Mouse (Mus musculus): ENCODE measurements around the gene Kif5c. TPM values are rescaled to one million over a fixed set of nuclear protein-coding genes. Genes with fewer than 3 reads are reported as not detected.

Gene Kif5c
- under 1 TPM; 0.24 to 0.41 TPM for total RNA-seq (2021)
- long read RNA-seq, experiment 1: 0 reads
- long read RNA-seq, experiment 2, partial matches to known transcripts: 0 of 2 reads
- long read RNA-seq, experiment 2, other reads (novel, unspliced or antisense): 2 of 2 reads

DNA sequence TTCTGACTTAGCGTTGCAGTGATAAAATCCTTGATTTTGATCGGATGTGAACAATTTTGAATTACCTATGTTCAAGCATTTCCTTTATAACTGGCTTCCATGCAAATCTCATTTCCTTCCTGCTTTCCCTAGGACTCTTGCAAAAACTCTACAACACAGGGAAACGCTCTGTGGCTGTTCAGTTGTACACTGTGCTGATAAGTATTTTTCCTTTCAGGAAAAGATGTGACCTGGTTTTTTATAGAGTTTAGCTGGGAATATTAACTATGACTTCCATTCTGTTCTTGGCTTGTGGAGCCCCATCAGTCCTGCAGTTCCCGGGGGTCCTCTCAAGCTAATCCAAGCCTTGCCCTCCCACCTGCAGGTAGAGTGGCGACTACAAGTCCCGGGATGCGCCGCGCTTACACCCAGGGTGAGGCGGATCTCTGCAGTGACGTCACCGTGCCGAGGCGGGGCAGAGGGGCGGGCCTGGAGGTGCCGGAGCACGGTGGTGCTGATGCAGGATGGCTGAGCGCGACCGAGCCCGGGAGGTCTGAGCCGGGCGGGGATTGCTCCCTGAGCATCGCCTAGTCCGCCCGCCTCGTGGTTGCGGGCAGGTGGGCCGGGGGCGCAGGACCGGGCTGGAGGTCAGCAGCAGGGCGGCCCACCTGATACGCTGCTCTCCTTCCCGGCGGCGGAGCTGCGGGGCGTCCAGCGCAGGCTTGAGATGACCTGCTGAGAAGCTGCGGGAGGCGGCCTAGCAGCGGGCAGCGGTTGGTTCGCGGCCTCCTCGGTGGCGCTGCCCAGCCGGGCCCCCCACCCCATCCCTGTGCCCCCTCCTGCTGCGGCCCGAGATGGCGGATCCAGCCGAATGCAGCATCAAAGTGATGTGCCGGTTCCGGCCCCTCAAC, at the start of gene Kif5c:
Gene Kif5c (plus strand): TSS at position 470 of the 890 bp plus-strand sequence.
- peak; percentile 69 for DNase-seq

DNA sequence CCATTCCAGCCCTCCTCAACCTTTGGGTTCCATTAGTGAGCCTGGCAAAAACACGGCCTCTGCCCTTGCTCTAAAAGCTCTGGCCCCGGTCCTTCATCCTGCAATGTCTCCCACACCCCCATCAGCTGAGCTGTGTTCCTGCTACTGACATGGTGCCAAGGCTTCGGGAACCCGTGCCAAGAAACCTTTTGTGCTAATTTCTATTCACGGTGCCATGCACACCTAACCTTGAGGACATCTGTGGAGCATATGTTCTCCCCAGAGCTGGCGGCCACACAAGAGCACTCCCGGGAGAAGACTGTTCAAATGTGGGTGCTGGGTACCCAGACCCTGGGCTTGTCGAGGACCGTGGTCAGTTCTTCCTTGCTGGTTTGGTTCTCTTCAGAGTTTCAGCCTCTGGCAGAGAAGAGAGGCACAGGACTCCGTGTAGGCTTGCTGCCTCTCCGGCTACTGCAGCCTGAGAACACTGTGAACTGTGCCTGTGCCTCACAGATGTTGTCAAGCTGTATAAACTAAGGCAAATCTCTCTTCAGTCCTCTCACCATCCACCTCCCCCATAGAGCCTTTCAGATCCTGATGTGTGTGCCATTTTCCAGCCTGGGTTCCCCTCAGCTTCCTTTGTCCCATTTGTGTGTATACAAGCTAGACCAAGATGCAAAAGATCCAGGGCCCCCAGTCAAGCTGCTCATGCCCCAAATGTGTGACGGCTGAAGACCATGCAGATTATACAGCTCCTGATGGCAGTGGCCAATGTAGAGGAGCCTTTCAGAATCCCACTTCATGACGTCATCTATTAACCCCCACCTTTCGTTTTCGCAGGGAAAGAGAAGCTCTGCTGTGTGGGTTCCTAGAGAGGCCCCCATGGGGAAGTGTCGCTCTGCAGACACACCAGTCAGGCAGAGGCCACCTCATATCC, 49.0 kb upstream of the Kif5c start:
- no peak for DNase-seq

DNA sequence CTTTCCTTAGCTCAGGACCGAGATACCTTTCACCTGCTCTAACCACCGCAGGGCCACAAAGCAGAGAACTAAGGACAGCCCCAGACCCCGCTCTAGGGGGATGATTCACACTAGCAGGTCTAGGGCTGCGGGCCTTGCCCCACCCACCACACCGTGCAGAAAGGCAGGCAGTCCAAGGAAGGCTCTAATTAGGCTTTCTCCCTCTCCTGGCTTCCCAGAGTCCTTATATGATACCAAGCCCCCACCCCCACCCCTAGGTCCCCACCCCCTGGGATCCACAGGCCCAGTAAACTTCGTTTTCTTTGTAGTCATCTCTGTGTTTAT, 48.4 kb upstream of the Kif5c start:
- no peak for DNase-seq

DNA sequence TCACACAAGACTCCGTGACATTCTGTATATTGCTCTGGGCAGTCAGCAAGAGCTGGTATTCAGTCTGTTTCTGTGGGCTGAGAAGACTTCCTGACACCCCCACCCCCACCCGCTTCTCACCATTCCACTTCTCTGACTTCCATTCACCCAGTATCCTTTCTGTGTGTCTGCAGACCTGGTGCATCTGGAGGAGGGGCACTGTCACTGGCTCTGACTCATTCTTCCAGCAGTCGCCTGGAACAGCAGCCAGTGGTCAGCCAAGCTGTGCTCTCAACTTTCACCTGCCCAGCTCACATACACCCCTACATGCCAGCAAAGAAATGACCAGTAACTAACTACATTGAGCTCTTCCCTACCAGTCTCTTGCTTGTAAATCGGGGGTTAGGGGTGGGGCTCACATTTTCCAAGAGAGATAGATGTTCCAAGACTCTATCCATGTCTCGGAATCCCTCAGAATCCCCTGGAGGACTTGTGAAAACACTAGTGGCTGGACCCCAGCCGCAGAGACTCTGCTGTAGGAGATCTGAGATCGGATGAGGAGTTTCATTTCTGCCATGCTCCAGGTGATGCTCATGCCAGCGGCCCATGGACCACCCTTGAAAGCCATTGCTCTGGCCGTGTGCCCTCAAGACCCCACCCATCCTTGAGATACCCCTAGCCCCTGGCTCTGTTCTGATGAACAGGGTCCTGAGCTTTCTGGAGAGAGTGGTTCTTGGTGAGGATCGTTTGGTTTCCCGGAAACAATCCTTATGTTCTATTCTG, 47.8 kb upstream of the Kif5c start:
- no peak for DNase-seq

DNA sequence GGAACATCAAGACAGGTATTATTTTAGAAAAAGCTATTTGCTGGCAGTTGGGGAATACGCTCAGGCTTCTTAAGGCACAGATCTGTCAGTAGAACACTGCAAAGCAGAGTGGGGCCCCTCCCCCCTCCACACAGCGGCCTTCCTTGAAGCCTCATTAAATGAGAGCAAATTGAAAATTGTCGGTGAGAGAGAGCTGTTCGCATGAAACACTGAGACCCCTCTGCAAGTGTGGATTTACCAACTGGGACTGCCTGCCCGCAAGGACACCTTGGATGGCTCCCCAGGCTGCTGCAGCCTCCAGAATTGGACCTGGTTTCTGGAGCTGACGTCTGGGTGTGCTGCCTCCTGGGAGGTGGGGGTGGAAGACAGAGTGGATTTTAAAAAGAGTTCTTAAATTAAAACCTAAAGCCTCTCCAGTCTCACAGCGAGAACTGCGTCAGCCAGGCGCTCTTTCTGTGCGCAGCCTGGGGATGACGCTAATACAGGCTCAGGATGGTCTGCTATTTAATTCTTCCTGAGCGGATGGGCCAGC, 46.9 kb upstream of the Kif5c start:
- no peak for DNase-seq

DNA sequence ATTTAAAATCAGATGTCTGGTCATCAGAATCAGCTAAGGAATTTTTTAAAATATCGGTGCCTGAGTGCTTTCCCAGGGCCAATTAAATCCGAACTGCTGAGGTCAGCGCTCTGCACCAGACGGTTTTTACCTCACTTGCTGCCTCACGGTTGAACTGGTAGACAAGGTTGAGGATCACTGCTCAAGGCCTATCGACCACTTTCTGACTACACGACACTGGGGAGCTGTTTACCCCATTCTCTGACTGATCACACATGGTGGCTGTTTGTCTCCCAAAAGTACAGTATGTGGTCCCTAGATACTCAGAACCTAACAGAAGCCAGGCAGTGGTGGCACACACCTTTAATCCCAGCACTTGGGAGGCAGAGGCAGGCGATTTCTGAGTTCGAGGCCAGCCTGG, 46.4 kb upstream of the Kif5c start:
- no peak for DNase-seq

DNA sequence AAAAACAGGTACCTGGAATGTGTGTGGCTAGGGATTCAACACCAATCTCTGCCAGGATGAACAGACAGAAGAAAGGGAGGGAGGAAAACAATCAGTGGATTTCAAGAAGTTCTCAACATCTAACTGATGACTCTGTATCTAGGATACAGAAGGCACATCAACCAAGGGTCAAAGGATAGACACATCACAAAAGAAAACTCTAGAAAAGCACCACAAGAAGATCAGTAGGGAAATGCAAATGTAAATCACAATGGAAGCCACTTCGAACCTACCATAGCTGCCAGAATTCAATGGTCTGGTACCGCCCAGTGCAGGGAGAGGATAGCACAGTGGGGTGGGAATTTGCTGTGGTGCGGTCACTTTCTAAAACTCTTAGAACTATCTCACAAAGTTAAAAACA, 45.8 kb upstream of the Kif5c start:
- DNase-seq: no peak

DNA sequence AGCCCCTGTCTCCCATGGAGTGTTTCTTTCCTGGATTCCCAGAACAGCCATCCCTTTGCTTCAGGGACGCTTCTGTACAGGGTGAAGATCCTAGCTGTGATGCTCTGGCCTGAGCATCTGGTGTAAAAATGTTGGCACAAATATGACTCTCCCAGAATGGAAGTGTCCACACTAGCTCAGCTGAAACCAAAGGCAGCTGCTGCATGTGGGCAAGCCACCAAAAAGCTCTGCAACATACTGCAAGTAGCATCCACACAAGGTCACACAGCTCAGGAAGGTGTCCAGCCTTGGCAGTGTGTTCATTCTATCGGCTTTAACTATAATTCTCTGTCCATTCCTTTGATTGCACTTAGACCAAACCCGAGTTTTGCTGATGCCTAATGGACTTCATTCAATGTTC, 38.5 kb upstream of the Kif5c start:
- DNase-seq: no peak

DNA sequence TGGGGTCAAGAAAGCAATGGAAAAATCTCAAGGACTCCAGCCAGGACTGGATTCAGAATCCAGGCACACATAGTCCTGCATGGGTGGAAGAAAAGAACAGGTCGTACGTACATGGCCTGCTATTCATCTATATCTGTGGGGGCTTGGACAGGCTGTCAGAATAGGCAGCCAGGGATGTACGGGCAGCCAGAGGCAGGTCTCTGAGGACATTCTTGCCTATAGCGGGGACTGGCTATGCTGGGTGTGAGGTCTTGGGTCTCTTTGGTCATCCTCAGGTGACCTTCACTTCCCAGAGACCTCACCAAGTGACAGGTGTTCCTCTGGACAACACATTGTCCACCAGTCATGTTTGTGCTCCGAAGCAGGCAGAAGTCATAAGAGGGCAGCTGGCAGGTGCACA, 36.6 kb upstream of the Kif5c start:
- no peak for DNase-seq

DNA sequence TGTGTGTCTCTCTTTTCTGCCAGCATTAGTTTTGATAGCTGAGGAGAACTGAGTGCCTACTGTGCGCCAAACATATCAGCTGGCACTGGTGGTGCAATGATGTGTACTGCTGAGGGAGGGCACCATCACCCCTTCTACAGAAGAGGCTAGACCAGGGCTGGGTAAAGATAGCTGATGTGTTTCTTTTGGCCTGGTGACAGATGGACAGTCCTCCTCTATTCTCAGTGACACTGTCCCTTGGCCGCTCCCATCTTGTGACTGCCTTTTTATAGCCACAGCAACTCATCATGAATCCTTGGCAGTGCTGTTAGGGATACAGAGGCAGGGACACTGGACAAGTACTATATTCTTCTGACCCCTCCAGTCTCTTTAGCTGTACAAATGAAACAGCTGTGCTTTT, 35.8 kb upstream of the Kif5c start:
- DNase-seq: no peak

DNA sequence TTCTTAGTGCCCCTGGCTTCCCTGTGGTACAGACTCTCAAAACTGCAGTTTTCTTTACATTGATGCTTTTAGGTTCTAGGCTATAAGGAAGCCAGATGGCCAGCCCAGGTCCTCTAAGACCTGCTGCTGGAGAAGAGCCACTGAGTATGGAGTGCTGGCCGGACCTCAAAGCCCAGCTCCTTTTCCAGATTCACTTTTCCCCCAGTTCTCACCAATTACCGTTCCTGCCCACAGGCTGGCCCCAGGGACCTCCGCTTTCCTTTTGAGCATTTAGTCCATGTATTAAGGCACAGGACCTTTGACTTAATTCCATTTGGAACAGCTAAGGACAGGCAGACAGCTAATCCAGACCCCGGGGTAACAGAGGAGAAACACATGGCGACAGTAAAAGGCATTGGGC, 28.6 kb upstream of the Kif5c start:
- no peak for DNase-seq

DNA sequence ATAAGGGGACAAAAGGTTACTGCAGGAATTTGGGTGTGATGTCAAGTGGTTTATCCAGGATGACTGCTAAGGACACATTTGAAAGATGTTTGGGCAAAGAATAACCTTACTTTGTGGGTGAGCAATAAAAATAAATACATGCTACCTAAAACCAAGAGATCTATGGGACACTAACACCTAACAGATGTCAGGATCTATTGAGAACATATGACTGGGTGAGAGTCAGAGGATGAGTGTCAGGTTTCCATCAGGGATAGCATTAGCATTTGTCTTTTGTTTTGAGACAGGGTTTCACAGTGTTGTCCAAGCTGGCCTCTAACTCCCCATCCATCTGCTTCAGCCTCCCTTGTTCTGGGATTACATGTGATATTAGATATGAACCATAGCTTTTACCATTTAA, 26.2 kb upstream of the Kif5c start:
- DNase-seq: no peak

DNA sequence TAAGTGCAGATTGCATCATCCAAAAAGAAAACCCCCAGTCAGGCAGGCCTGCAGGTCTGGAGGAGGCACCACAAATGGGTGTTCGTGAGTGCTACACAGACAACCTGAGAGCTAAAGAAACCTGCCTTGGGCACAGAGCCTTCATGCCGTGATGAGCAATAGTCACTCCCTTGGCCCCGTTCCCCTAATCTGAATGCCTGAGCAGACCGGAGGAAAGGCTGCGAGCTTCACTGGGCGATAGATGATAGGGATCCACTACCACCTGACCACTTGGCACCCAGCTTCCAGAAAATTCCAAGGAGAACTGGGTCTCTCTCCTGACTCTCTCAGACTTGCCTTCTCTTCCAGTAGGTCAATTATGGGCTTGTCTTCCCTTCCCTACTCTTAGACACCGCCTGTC, 24.2 kb upstream of the Kif5c start:
- DNase-seq: no peak

DNA sequence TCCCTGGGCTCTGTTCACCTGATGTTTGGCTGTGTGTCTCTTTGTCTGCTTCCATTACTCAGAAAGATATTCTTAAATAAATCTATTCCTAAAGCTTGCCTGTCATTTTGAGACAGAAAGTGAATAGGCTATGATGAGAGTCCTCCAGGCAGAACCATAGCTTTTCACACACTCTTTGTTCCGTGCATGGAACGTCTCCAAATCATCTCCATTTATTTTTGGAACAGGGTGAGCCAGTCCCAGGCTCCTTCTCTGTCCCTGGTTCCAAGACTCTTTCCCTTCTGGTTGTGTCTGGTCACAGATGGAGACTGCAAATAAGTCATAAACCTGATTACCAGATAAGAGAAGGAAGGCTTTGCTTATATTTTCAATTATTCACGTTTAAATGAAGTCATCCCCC, 22.8 kb upstream of the Kif5c start:
- no peak for DNase-seq

DNA sequence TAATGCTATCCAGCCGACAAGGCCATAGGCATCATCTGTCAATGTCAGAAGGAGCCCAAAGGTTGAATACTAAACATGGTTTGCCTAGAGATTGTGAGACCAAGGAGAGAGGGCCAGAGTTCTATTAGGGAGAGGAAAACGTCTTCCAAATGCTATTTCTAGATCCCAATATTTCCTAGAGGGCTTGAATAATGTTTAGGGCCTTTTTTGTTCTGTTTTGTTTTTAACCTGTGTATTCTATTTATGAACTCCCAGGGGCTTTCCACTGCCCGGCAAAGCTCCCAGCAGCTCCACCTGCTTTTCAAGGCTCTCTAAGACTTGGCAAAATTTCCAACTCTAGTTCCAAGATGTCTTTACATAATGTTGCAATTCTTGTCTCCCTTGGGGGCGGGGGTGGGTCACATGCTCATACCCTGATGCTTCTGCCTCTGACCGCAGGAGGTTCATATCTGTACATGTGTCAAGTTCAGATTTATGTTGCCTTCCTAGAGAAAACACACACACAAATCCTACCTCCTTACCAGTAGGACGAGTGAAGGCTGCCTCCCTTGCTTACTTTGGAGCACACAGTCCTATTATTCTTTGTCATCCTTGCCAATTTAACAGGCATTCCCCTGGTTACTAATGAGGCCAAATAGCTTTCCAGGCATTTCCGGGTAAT, 18.9 kb upstream of the Kif5c start:
- no peak for DNase-seq

DNA sequence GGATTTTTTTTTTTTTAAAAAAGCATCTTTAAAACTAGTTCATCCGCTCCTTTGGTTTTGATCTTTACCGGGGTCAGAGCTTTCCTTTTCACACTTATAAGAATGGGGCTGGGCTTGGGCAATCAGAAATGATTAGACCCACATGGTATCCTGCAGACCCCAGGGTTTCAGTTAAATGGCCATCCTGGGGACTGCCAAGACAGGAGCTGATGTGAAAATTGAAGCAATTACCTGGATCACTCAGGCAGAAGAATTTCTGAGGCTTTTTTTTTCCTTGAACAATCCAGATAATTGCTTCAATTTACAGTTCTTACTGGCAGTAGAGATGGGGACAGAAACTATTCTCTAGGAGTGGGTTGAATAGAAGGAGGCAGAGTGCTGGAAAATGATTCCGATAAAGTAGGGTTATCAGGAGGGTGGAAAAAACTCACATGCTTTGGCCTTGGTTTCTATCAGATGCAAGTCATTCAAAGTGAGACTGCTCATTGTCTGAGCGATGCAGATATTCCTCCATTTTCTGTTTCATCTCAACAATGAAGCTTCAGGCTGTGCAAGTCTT, 16.2 kb upstream of the Kif5c start:
- DNase-seq: no peak

DNA sequence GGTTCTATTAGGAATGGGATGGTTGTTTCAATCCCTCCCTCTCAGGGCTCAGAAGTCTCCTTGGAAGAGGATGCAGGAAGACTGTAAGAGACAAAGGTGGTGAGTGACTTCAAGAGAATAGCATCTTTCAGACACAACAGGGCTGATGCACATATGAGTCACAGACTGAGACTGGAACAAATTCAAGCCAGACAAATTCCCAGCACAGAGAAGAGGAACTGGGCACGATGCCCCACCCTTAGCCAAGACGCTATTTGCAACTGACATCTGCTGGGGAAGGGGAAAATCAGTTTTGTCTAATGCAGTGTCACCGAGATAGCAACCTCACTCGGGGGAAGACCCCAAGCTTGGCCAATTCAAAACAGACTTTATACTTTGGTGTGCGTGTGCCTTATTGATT, 9.5 kb upstream of the Kif5c start:
- no peak for DNase-seq

DNA sequence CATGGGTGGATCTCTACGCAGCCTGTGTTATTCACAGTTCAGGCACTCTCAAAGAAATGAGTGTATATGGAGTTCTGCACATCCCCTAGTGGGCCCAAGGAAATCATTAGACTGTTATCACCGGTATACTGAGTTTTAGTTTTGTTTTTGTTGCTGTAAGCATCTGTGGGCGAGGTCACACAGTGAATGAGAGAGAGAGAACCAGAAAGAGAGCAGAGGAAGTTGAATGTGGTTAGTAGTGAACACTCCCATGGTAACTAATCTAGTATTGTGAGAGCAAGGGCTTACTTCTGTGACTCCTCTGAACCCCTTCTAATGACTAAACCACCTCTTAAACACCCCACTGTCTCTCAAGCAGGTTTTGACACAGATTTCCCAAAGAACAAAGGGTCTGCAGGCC, 2.3 kb upstream of the Kif5c start:
- no peak for DNase-seq

DNA sequence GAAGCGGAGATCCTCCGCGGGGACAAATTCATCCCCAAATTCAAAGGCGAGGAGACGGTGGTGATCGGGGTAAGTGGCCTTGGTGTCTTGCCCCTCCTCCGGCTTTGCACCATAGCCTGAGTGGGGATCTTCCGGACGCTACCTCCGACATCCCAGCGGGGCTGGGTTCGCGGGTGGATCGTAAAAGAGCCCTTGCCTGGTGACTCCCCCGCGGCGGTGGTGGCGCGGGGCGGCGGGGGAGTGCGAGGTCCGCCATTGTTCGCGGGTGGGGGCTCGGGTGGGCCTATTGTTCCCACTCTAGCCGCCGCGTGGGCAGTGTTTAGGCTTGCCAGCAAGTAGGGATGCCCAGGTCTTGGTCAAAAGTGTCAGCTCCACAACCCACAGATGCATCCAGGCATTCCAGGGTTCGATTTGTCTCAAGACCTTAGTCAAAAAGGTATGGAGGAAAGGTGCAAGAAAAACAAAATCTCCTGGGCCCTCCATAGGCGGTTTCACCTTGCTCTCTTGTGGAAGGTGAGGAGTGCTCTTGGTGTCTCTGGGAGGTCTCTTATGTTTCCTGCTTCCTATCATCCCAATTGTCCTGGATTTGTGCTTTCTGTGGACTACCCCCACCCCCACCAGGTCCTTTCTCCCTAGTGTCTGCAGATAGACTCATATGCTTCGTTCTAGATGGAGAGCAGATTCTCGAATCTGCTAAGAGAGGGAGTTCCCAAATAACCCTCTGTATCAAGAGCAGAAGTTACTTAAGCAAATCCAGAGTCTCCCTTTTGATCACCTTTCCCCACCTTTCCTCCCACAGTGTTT, 823 bp downstream of the Kif5c start:
- DNase-seq: no peak

DNA sequence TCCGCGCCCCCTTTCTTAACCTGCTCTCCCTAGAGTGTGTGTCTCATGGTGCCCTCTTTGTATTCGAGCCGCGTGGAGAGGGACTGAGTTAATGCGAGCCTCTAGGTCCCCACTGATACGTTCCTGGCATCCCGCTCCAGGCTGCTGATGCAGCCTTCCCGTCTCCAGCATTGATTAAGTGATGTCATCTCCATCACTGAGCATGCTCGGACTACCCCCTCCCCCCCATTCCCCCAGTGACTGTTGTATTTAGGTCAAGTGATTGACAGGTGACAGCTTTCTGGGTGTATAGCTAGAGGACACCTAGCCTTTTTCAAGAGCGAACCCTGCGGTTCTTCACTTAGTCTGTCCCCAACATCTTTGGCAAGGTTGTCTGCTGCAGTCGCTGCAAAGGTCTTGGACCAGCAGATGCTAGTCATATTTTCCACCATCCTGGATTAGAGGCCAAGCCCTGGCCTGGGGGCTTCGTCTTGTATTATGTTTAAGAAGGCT, 1.6 kb downstream of the Kif5c start:
- no peak for DNase-seq
